Mouse (Mus musculus) retina, postnatal 7 days (tissue): ENCODE data around the gene Arl16.

ENCODE experiments used
- DNase-seq: peaks from one replicate; pipeline ENCODE4 v3.0.0-alpha.2; 2012; ENCODE audit warnings: low read depth, low spot score

Gene Arl16

DNA sequence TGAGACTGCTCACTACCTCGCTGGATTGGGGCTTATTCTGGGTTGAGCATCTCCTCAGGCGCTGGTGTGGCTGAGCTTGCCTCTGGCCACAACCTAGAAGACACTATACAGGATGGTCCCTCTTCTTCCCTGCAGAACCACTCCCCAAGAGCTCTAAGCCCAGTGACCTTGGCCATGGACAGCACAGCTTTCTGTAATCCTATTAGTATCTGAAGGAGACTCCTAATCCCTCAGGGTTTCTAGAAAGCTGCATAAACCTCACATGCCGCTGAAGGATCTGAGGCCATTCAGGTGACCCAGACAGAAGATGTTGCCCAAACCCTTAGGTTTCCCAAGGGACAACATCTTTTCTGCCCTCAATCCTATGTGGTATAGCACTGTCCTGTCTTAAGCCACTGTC lies 15.2 kb downstream of the Arl16 start:
- DNase-seq = peak; percentile 65

DNA sequence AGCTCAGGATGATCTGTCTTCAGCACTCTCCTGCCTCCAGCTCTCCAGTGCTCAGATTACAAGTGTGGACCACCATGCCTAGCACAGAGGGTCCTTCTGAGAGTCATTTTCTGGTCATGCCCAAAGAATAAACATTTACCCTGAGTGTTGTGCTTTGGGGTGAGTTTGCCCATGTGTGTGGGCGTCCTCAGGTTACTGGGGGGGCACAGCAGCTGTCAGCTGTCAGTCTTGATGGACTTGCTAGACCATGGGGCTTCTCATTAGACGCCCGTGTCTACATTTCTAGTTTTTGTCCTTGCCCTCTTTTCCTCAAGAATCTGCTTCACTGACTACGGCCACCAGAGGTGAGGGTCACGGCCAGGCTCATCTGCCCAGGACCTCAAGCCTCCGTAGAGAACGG lies 20.2 kb downstream of the Arl16 start:
- DNase-seq = no peak

DNA sequence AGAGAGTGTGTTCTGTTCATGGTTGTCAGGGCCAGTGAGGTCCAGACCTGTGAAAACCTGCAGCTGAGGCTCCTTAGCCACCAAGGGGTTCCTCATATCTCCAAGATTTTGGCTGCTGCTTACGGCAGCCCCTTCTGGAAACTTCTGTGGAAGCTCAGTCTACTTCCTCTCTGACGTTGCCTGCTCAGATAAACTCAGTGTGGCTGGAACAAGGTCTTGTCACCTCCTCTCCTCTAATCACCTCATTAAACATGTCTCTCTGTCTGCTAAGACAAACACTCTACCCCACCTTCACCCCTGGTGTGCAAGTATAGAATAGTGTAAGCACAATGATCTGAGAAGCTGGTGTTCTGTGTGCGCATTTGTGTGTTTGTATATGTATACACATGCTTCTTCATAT lies 21.9 kb downstream of the Arl16 start:
- no peak for DNase-seq

DNA sequence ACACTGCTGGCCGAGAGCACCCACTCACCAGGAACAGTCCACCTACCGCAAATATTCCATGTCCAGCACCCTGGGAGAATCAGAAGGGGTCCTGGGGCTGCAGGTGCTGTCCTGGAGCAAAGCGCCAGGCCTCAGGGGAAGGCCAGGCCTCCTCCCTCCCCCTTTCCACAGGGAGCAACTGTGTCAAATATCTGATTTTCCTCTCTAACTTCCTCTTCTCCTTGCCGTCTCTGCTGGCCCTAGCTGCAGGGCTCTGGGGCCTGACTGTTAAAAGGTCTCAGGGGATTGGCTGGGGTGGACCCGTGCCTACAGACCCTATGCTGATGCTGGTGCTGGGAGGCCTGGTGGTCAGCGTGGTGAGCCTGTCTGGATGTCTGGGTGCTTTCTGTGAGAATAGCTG lies 23.3 kb downstream of the Arl16 start:
- no peak for DNase-seq

DNA sequence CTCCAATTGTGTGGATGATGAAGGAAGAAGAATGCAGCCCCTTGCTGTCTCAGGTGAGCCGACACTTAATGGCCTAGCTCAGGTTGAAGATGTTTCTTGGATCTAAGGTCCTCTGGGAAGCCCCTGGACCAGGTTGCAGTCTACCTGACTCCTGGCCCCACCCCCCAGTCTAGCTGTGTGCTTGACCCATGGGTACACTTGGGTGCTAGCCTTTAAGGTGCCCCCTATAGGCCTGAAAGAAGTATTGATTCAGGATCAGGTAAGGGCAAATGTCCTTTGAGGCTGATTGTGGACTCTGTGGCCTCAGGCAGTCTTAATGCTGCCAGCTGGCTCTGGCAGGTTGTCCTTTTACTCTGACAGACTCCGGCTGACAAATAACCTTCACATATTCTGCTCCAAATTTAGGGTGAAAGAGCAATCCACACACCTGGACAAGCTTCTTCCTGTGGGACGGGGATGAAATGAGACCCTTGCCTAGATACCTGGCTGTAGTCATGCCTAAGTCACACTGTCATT lies 24.6 kb downstream of the Arl16 start:
- DNase-seq = no peak

DNA sequence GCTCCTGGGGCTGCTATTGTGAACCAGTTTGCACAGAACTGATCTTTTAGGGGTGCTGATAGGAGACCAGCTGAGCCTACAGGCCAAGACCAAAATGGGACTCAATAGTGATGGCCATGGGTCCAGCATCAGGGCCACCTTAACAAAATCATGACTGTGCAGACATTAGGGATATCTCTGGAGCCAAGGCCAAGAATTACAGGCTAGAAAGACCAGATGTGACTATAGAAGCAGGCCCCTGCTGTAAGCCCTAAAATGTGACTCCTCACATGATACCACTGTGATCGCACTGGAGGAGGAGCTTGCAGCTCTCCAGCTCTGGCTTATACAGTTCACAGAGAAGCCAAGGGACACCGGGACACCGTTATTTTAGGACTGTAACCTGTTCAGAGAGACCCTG lies 25.1 kb downstream of the Arl16 start, which contains the start of gene Tspan10:
Gene Tspan10 (plus strand): TSS at position 301 of the 400 bp plus-strand sequence.
- no peak for DNase-seq

DNA sequence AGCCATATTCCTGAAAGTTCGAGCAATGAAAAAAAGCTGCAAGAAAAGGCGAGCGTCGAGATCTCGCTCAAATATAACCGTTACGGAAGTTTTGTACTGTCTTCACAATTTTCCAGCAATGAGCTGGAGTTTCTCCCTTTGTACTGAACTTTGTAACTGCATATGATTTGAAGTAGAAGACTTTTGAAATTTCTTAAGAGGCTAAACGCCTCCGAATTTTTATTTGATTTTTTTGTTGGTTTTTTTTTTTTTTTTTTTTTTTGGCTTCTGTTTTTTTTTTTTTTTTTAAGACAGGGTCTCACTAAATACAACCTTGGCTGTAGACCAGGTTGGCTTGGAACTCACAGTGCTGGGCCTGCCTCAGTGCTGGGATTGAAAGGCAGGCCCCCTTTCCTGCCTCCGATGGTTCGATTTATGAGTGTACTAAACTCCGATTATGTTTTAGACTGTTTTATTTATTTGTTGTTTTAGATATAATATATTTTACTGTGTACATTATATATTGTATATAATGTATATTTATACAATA lies 29.5 kb downstream of the Arl16 start:
- DNase-seq = no peak

DNA sequence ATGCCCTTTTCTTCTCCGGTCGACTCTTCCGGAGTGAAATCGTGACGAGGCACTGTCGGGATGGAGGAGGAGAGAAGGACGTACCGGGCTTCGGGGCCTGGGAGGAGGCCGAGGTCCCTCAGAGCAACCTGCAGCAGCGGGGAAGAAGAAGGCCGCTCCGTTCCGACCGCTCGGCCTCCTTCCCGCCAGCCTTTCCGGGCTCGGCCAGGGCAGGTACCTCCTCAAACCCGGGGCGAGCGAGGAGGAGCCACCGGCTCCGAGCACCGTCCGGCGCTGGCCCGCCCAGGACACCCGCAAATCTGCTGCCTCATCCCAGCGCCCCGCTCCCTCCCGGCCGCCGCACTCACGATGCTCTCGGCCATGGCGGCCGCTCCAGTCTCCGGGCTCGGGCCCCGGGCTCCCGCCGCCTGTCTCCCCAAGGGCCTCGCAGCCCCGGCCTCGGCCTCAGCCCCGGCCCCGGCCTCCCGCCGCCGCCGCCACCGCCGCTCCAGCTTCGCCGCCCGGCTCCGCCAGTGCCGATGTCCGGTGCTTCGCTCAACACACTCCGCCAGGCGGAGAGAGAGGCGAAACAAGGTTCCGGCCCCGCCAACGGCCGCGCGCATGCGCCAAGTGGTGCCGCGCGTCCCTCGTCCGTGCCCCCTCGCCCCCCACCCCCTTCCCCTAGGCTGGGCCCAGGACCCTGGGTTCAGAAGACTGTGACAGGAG lies 30.1 kb downstream of the Arl16 start, which contains the start of gene Nploc4:
Gene Nploc4 (minus strand): TSS at position 557 of the 705 bp plus-strand sequence.
- DNase-seq = peak; percentile 82

DNA sequence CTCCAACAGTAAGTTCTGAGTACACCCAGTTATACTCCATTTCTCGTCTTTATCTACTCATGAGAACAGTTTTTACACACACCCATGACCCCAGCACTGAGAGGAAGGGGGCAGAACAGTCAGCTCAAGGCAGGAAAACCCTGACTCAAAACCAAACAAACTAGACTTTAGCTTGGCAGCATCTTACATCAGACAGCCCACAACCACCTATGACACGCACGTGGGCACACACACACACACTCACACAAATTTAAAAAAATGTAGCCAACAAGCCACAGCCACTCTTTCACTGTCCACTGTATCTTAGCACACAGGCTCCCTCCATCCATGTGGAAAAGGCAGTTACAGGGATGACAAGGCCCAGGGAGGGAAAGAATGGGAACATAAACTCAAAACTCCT lies 40.7 kb downstream of the Arl16 start:
- no peak for DNase-seq

DNA sequence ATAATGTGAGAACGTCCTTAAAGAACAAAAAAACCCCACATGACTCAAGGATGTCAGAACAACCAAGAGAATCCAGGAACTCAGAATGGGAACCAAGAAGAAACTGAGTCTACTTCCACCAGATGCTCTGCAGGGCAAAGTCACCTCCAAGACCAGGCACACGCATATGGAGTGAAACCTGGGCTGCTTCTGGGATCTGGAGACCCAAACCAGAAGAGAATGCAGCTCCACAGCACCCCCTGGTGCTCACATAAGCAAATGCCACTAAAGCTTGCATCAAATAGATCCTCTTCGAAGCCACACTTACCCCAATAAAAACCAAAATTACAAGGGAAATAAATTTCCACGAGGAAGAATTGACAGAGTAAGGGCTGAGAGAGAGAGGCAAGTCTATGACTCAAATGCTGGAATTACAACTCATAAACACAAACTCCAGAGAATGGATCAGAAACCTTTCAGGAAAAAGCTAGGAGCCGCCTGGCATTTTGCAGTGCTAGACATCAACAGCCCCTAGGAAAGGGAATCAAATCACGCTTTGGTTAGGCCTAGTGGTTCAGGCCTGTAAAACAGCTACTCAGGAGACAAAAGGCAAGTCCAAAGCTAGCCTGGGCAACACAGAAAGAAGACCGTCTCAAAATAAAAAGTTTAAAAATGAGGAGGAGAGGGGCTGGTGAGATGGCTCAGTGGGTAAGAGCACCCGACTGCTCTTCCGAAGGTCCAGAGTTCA lies 43.7 kb downstream of the Arl16 start:
- DNase-seq = peak; percentile 61

DNA sequence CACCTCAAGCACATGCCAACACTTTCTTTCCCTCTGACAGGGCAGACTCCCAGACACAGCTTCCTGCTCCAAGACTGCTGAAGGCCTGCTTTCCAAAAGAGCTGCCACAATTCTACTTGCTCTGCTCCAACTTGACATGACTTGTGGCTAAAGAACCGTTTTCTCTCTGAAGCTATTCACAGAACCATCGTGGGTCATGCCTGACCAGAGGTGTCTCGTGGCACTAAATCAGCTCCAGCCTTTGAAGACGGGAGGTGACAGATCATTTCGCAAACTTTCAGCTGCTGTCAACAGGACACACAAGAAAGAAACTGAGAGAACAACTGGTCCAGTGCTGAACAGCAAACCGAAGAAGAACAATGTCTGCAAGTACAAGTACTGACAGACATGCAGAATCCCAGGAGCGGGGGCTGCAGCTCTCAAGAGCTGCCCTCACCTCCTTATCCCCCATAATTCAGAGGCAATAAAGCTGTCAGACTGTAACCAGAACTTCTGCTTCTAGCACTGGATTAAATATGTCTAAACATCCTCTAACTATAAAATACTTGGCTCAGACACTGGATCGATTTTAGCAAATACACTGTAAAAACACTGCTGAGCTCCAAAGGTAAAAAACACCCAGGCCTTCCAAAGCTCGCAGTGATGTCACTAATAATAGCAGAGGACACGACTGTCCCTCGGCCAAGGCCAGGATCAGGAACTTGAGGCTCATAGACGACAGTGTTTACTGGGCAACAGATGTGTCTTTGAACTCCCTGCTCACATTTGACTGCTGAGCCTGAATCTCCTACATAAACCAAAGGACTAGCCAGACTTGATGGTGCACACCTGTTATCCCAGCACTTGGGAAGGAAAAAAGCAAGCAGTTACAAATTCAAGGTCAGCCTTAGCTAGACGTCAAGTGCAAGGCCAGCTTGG lies 44.5 kb downstream of the Arl16 start:
- no peak for DNase-seq

DNA sequence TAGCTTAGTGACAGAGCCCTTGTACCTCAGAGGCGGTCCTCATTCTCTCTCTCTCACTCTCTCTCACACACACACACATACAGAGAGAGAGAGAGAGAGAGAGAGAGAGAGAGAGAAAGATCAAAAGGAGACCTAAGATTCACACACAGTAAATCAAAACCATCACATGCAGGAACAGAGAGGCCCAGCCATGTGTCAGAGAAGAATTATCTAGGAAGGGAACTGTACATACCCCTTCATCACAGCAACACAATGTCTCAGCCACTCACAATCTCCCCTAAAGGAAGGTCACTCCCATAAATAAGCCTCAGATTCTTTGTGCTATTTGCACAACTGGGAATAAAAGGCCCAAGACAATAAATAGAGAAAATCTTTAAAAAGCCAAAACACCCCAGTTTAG lies 48.8 kb downstream of the Arl16 start:
- no peak for DNase-seq

DNA sequence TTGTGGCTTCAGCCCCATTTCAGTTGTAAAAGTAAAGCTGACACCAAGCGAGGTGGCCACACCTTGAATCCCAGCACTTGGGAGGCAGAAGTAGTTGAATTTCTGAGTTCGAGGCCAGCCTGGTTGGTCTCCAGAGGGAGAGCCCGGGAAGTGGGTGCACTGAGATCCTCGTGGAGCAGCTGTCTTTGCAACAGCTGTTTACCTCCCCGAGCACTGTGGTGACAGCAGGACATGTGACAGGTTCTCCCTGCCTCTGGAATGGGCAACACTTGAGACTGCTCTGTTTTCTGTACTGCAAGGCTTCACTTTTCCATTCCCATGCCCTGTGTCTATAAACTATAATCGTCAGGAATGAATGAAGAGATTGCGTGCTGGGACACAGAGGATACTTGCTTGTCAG lies 49.6 kb downstream of the Arl16 start:
- DNase-seq = no peak
